Mouse (Mus musculus) small intestine, adult 2 months (tissue): ENCODE data around the gene Slc17a7. TPM values are rescaled to one million over a fixed set of nuclear protein-coding genes. Genes with fewer than 3 reads are reported as not detected.

Source experiments
- H3K27ac ChIP-seq: fragments of 200-500 bp; 2 replicates; pipeline ENCODE4 v1.5.1; 2012; ENCODE audit warnings: low read depth, low read length, control low read depth, inconsistent platforms; ENCODE audit not compliant: insufficient read depth
- H3K27me3 ChIP-seq: fragments of 200-500 bp; 2 replicates; pipeline ENCODE4 v1.6.1; 2012; ENCODE audit warnings: mild to moderate bottlenecking, moderate library complexity, low read length, inconsistent platforms; ENCODE audit not compliant: control insufficient read depth, insufficient read depth
- H3K36me3 ChIP-seq: fragments of 200-500 bp; 2 replicates; pipeline ENCODE4 v1.6.1; 2012; ENCODE audit warnings: mild to moderate bottlenecking, low read length, control low read depth, inconsistent platforms; ENCODE audit not compliant: control insufficient read depth, insufficient read depth
- H3K4me1 ChIP-seq: fragments of 200-500 bp; 2 replicates; pipeline ENCODE4 v1.6.1; 2012; ENCODE audit warnings: low read length, inconsistent platforms, mixed read lengths; ENCODE audit not compliant: control insufficient read depth, insufficient read depth, insufficient read length
- H3K4me3 ChIP-seq: fragments of 200-500 bp; 2 replicates; pipeline ENCODE4 v1.5.1; 2012; ENCODE audit warnings: low read depth, mild to moderate bottlenecking, control low read depth, inconsistent platforms, low read length, moderate library complexity
- CTCF ChIP-seq: fragments of 200-500 bp; IDR thresholded peaks from 2 replicates; pipeline ENCODE4 v1.5.1; 2012; ENCODE audit warnings: low read depth, mild to moderate bottlenecking, control low read depth, inconsistent platforms, low read length, moderate library complexity, mixed read lengths; ENCODE audit not compliant: insufficient replicate concordance, insufficient read length; ENCODE audit errors: extremely low read depth
- POLR2A ChIP-seq: fragments of 200-500 bp; IDR thresholded peaks from 2 replicates; pipeline ENCODE4 v1.6.1; 2012; ENCODE audit warnings: low read depth, mild to moderate bottlenecking, control low read depth, inconsistent platforms, low read length, moderate library complexity
- WGBS: fragments of 180-500 bp; shearing (Covaris S2); methylation state at CpG from one replicate; pipeline ENCODE4 v1.1.7; 2018; 5-methylcytosine and 5-hydroxymethylcytosine counted together
- polyA plus RNA-seq: library from polyadenylated mRNA; depleted of rRNA; stranded (reverse); fragments of >200 nt; gene quantifications from 2 replicates; pipeline ENCODE4 v1.2.3, GENCODE M21; 2012

The Slc17a7 gene
- polyA plus RNA-seq, 1 experiment, result 0.09 TPM

GRCm38 (mm10) chr7:45192585-45193310 lies 29.0 kb downstream of the Slc17a7 start:
- Histone ChIP-seq H3K36me3 (no peaks in the 10 kb centered on the region), H3K27me3 (0 out of 2 replicates have a peak, but pooled peaks cover 3% of the 10 kb centered on the region), H3K4me3 (no peak overlapping the region), H3K27ac (no peak overlapping the region), H3K4me1 (no peaks in the 10 kb centered on the region)
- TF ChIP-seq CTCF (no peak), POLR2A (no peak)
- 84% methylated on average over 7 of the region's 7 CpGs for WGBS

GRCm38 (mm10) chr7:45193406-45193805 lies 29.7 kb downstream of the Slc17a7 start:
- TF ChIP-seq CTCF, result no peak
- TF ChIP-seq POLR2A, result no peak
- H3K27me3 ChIP-seq, result 0 out of 2 replicates have a peak, but pooled peaks cover 3% of the 10 kb centered on the region
- WGBS, result 61% methylated on average over 5 of the region's 5 CpGs

GRCm38 (mm10) chr7:45193871-45194785 lies 30.4 kb downstream of the Slc17a7 start:
- H3K4me1 ChIP-seq, result no peaks in the 10 kb centered on the region
- no peaks in the 10 kb centered on the region for H3K36me3 ChIP-seq
- TF ChIP-seq POLR2A (no peak), CTCF (no peak)
- 68% methylated on average over 17 of the region's 17 CpGs for WGBS
- H3K27ac ChIP-seq, result no peak overlapping the region
- 0 out of 2 replicates have a peak, but pooled peaks cover 3% of the 10 kb centered on the region for H3K27me3 ChIP-seq
- H3K4me3 ChIP-seq, result no peak overlapping the region

More at GRCm38 (mm10) chr7:45193406-45193805, 29.7 kb downstream of the Slc17a7 start:
- H3K4me1 ChIP-seq, result no peaks in the 10 kb centered on the region
- no peak overlapping the region for H3K27ac ChIP-seq
- no peak overlapping the region for H3K4me3 ChIP-seq
- H3K36me3 ChIP-seq, result no peaks in the 10 kb centered on the region

GRCm38 (mm10) chr7:45195341-45196175 lies 31.8 kb downstream of the Slc17a7 start:
- no peak for TF ChIP-seq POLR2A
- TF ChIP-seq CTCF, result no peak
- Histone ChIP-seq H3K4me3 (no peak overlapping the region), H3K27me3 (no peaks in the 10 kb centered on the region), H3K27ac (no peak overlapping the region), H3K36me3 (no peaks in the 10 kb centered on the region), H3K4me1 (no peaks in the 10 kb centered on the region)
- 71% methylated on average over 13 of the region's 13 CpGs for WGBS

GRCm38 (mm10) chr7:45196176-45196535 lies 32.4 kb downstream of the Slc17a7 start:
- no peaks in the 10 kb centered on the region for H3K4me1 ChIP-seq
- no peak overlapping the region for H3K4me3 ChIP-seq
- no peaks in the 10 kb centered on the region for H3K36me3 ChIP-seq
- TF ChIP-seq POLR2A, result no peak
- TF ChIP-seq CTCF, result no peak
- no peak overlapping the region for H3K27ac ChIP-seq
- WGBS, result 78% methylated on average over 4 of the region's 4 CpGs
- no peaks in the 10 kb centered on the region for H3K27me3 ChIP-seq

- TF ChIP-seq CTCF (no peak), POLR2A (no peak)
- no peaks in the 10 kb centered on the region for H3K27me3 ChIP-seq
- no peaks in the 10 kb centered on the region for H3K36me3 ChIP-seq
- H3K27ac ChIP-seq, result no peak overlapping the region
- H3K4me1 ChIP-seq, result no peaks in the 10 kb centered on the region
- 66% methylated on average over 5 of the region's 5 CpGs for WGBS
- H3K4me3 ChIP-seq, result no peak overlapping the region
Observed at GRCm38 (mm10) chr7:45196994-45197393, 33.2 kb downstream of the Slc17a7 start.
